In the genomic region with DNA sequence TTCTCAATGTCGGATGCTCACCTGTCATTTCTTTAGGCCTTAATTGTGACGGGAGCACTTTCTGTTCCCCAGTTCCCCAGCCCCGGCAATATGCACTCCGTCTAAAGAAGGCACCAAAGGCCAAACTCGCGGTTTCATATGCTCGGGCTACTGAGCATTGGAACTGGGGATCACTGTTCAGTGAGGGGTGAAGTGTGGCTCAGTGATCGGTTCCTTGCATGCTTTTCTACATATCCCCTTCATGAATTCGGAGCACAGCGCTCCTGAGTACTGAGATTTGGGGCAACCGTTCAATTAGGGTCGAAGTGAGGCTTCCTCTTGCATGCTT, we compare ENCODE assay signal across 8 mouse cellular contexts. TPM values are rescaled to one million over a fixed set of nuclear protein-coding genes. Genes with fewer than 3 reads are reported as not detected.
A peak's percentile ranks its signal among the peaks of the same experiment; 100 is the strongest.
DNase-seq lines count a peak whose midpoint lies in the region; ATAC-seq and TF ChIP-seq lines count a peak whose summit lies in the region.

No protein-coding gene starts in this region.

- no peak for TF ChIP-seq EP300 in ES-Bruce4 (IDR thresholded peaks at IDR 0.05; ENCODE audit: insufficient read depth, low read depth, low read length)

- H3K4me3 ChIP-seq in heart, embryonic 13.5 days: peak overlapping the region; percentile 94
- H3K4me3 ChIP-seq in ES-Bruce4 (ENCODE audit: low read depth, low read length): peak overlapping the region; percentile 64
- H3K4me3 ChIP-seq in hindbrain, embryonic 10.5 days: peak overlapping the region; percentile 63

- no peaks in the 10 kb centered on the region for H3K27me3 ChIP-seq in heart, embryonic 13.5 days (replicated peaks)
- no peaks in the 10 kb centered on the region; the same call in 1 of the 2 replicates for H3K27me3 ChIP-seq in ES-Bruce4 (ENCODE audit: control insufficient read depth, insufficient read depth, low read length, poor library complexity, severe bottlenecking)
- peaks cover 6% of the 10 kb centered on the region; the same call in 1 of the 2 replicates for H3K27me3 ChIP-seq in hindbrain, embryonic 10.5 days (ENCODE audit: insufficient read depth, poor library complexity, severe bottlenecking)

- ATAC-seq in heart, embryonic 13.5 days (ENCODE audit: extremely low read depth, insufficient number of reproducible peaks, low FRiP score, low TSS enrichment): no peak
- ATAC-seq in megakaryocyte progenitor cell, adult 5-6 weeks (replicated peaks; ENCODE audit: poor library complexity): peak; percentile 12

- H3K27ac ChIP-seq in heart, embryonic 13.5 days (replicated peaks): peak overlapping the region; percentile 77; the same call in 1 of the 2 replicates
- H3K27ac ChIP-seq in ES-Bruce4 (ENCODE audit: insufficient read depth, low read length): no peak overlapping the region
- H3K27ac ChIP-seq in hindbrain, embryonic 10.5 days: peak overlapping the region; percentile 91

- no peaks in the 10 kb centered on the region for H3K9me3 ChIP-seq in heart, embryonic 13.5 days
- no peaks in the 10 kb centered on the region for H3K9me3 ChIP-seq in ES-Bruce4 (replicated peaks; ENCODE audit: control insufficient read depth, insufficient read depth, low read length, poor library complexity, severe bottlenecking)
- H3K9me3 ChIP-seq in hindbrain, embryonic 10.5 days: no peaks in the 10 kb centered on the region

- peaks cover 7% of the 10 kb centered on the region for H3K36me3 ChIP-seq in heart, embryonic 13.5 days
- no peaks in the 10 kb centered on the region for H3K36me3 ChIP-seq in ES-Bruce4 (ENCODE audit: control insufficient read depth, insufficient read depth, low read length, poor library complexity, severe bottlenecking)
- peaks cover 8% of the 10 kb centered on the region; the same call in 1 of the 2 replicates for H3K36me3 ChIP-seq in hindbrain, embryonic 10.5 days

- no peak for DNase-seq in heart, postnatal 25 days (ENCODE audit: low spot score)
- no peak for DNase-seq in hindbrain, embryonic 10.5 days (ENCODE audit: low spot score)
- no peak for DNase-seq in layer of hippocampus, postnatal 10 days (ENCODE audit: low spot score in 2 of 2)
- DNase-seq in right cerebral cortex, postnatal 36 days (ENCODE audit: low spot score in 2 of 2): no peak
- no peak for DNase-seq in adrenal gland, adult 2 months

- intact Hi-C loops in heart, postnatal 25 days (cut with DNase I): loop anchor here (10.0 kb wide), 1 partner anchor 177 kb away; no protein-coding TSS in a partner anchor

- TF ChIP-seq POLR2A in ES-Bruce4 (IDR thresholded peaks at IDR 0.05; ENCODE audit: insufficient read depth, low read length): no peak

- 16% methylated on average over 12 of the region's 12 CpGs for WGBS in heart, embryonic 13.5 days
- WGBS in hindbrain, embryonic 10.5 days: 22% methylated on average over 12 of the region's 12 CpGs

- H3K9ac ChIP-seq in heart, embryonic 13.5 days: peak overlapping the region; percentile 95
- peak overlapping the region; percentile 96; the same call in 1 of the 2 replicates for H3K9ac ChIP-seq in ES-Bruce4 (ENCODE audit: low read depth, poor library complexity, severe bottlenecking)

- H3K4me1 ChIP-seq in heart, embryonic 13.5 days: peaks cover 18% of the 10 kb centered on the region
- H3K4me1 ChIP-seq in ES-Bruce4 (ENCODE audit: control insufficient read depth, insufficient read depth, low read length): no peaks in the 10 kb centered on the region
- H3K4me1 ChIP-seq in hindbrain, embryonic 10.5 days (replicated peaks): peaks cover 30% of the 10 kb centered on the region

- TF ChIP-seq CTCF in ES-Bruce4 (IDR thresholded peaks at IDR 0.05; ENCODE audit: low read depth, low read length): no peak

- peak overlapping the region; percentile 82 for H3K4me2 ChIP-seq in heart, embryonic 13.5 days

RNA-seq across cellular contexts. Expression of gene Aldh5a1, which starts 0.3 kb away (rescaled TPM):
- 10.6 and 10.7 TPM in 2 replicates for polyA plus RNA-seq in heart, embryonic 13.5 days (2015; fragmentation: Nextera tagmentation; extraction: Ambion mirVana)
- total RNA-seq in heart, postnatal 25 days (2021): 10 to 100 TPM; 24.4 to 25.6 TPM
- 14.2 and 14.6 TPM in 2 replicates for polyA plus RNA-seq in ES-Bruce4 (2011; ENCODE audit: insufficient read depth, insufficient read length, low read depth, missing spikeins)
- polyA plus RNA-seq in hindbrain, embryonic 10.5 days (2016; fragmentation: Nextera tagmentation; extraction: Ambion mirVana): 7.0 and 7.3 TPM in 2 replicates
- total RNA-seq in megakaryocyte progenitor cell, adult 5-6 weeks (2015): 1.2 and 2.3 TPM in 2 replicates
- total RNA-seq in megakaryocyte progenitor cell, adult 5-6 weeks (2017): 1.6 and 2.4 TPM in 2 replicates
- 10 to 100 TPM; 66.6 to 68.9 TPM for total RNA-seq in layer of hippocampus, postnatal 10 days (2021)
- total RNA-seq in adrenal gland, adult 2 months (2021): 10 to 100 TPM; 16.2 to 17.7 TPM
- polyA plus RNA-seq in adrenal gland, adult 2 months (2012; rRNA removed): 18.5 and 21.4 TPM in 2 replicates

RNA-seq across cellular contexts. Expression of gene Gpld1, which starts 5.1 kb away (rescaled TPM):
- 0.24 and 0.33 TPM in 2 replicates for polyA plus RNA-seq in heart, embryonic 13.5 days (2015; fragmentation: Nextera tagmentation; extraction: Ambion mirVana)
- total RNA-seq in heart, postnatal 25 days (2021): 1 to 10 TPM; 1.4 to 1.8 TPM
- polyA plus RNA-seq in ES-Bruce4 (2011; ENCODE audit: insufficient read depth, insufficient read length, low read depth, missing spikeins): 2.1 and 2.5 TPM in 2 replicates
- polyA plus RNA-seq in hindbrain, embryonic 10.5 days (2016; fragmentation: Nextera tagmentation; extraction: Ambion mirVana): 0.50 and 0.51 TPM in 2 replicates
- total RNA-seq in megakaryocyte progenitor cell, adult 5-6 weeks (2015): 0.07 and 0.27 TPM in 2 replicates
- total RNA-seq in megakaryocyte progenitor cell, adult 5-6 weeks (2017): 0.29 and 0.68 TPM in 2 replicates
- total RNA-seq in layer of hippocampus, postnatal 10 days (2021): 1 to 10 TPM; 7.1 to 8.9 TPM
- total RNA-seq in adrenal gland, adult 2 months (2021): 1 to 10 TPM; 2.9 to 5.4 TPM
- polyA plus RNA-seq in adrenal gland, adult 2 months (2012; rRNA removed): 1.6 and 1.9 TPM in 2 replicates

Comparison
In these comparisons a context has a peak if more than half of its experiments do, and no peak if none do; other contexts are left out.
1. RNA of gene Aldh5a1, which starts 0.3 kb away (total RNA-seq): 66.6 to 68.9 TPM in layer of hippocampus, postnatal 10 days, 24.4 to 25.6 TPM in heart, postnatal 25 days and 16.2 to 17.7 TPM in adrenal gland, adult 2 months; 1.2 to 2.4 TPM in megakaryocyte progenitor cell, adult 5-6 weeks; every median in the first group is over 4 times any median in the second.
2. Peak in every context shown above with its lines, with median percentiles within 50 percentile points of each other: H3K4me3 ChIP-seq.